Mouse (Mus musculus) heart, adult 2 months (tissue): Measurements from ENCODE around the gene Depdc1b.

Experiments
- CTCF ChIP-seq: fragments of 200-600 bp; IDR thresholded peaks from 2 replicates; pipeline ENCODE4 v1.8.1; 2022; ENCODE audit warnings: antibody characterized with exemption, mild to moderate bottlenecking, moderate library complexity
- EP300 ChIP-seq: fragments of 200-500 bp; IDR thresholded peaks from 2 replicates; pipeline ENCODE4 v1.6.1; 2011; ENCODE audit warnings: low read depth, low read length, control low read depth; ENCODE audit not compliant: insufficient read depth
- POLR2A ChIP-seq: fragments of 200-500 bp; IDR thresholded peaks from 2 replicates; pipeline ENCODE4 v1.6.1; 2011; ENCODE audit warnings: mild to moderate bottlenecking, low read depth, low read length, control low read depth; ENCODE audit not compliant: insufficient read depth

DNA sequence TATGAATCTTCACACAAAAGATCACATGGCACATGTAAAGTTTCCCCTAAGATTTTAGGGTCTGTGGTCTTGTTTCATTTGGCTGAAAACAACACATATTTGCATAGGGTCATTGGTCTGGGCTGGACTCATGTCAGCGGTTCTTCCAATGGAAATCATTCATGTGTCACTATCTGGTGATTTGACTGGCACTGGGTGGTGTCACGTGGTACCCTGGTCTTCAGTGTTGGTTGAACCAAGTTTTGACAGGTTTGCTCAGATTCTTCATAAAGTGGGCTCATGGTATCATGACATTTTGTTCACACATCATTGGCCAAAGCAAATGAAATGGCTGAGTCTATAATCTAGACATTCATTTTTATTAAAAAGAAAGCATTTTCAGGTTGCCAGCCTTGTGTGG is 1.3 kb downstream of the Depdc1b start:
- TF ChIP-seq CTCF (no peak), POLR2A (no peak), EP300 (no peak)
